Mouse (Mus musculus) small intestine, adult 2 months (tissue): ENCODE data around the gene Scn4b. TPM values are rescaled to one million over a fixed set of nuclear protein-coding genes. Genes with fewer than 3 reads are reported as not detected.

Experiments
- H3K27ac ChIP-seq: fragments of 200-500 bp; 2 replicates; pipeline ENCODE4 v1.5.1; 2012; ENCODE audit warnings: low read depth, low read length, control low read depth, inconsistent platforms; ENCODE audit not compliant: insufficient read depth
- H3K27me3 ChIP-seq: fragments of 200-500 bp; 2 replicates; pipeline ENCODE4 v1.6.1; 2012; ENCODE audit warnings: mild to moderate bottlenecking, moderate library complexity, low read length, inconsistent platforms; ENCODE audit not compliant: control insufficient read depth, insufficient read depth
- H3K36me3 ChIP-seq: fragments of 200-500 bp; 2 replicates; pipeline ENCODE4 v1.6.1; 2012; ENCODE audit warnings: mild to moderate bottlenecking, low read length, control low read depth, inconsistent platforms; ENCODE audit not compliant: control insufficient read depth, insufficient read depth
- H3K4me1 ChIP-seq: fragments of 200-500 bp; 2 replicates; pipeline ENCODE4 v1.6.1; 2012; ENCODE audit warnings: low read length, inconsistent platforms, mixed read lengths; ENCODE audit not compliant: control insufficient read depth, insufficient read depth, insufficient read length
- H3K4me3 ChIP-seq: fragments of 200-500 bp; 2 replicates; pipeline ENCODE4 v1.5.1; 2012; ENCODE audit warnings: low read depth, mild to moderate bottlenecking, control low read depth, inconsistent platforms, low read length, moderate library complexity
- CTCF ChIP-seq: fragments of 200-500 bp; IDR thresholded peaks from 2 replicates; pipeline ENCODE4 v1.5.1; 2012; ENCODE audit warnings: low read depth, mild to moderate bottlenecking, control low read depth, inconsistent platforms, low read length, moderate library complexity, mixed read lengths; ENCODE audit not compliant: insufficient replicate concordance, insufficient read length; ENCODE audit errors: extremely low read depth
- POLR2A ChIP-seq: fragments of 200-500 bp; IDR thresholded peaks from 2 replicates; pipeline ENCODE4 v1.6.1; 2012; ENCODE audit warnings: low read depth, mild to moderate bottlenecking, control low read depth, inconsistent platforms, low read length, moderate library complexity
- WGBS: fragments of 180-500 bp; shearing (Covaris S2); methylation state at CpG from one replicate; pipeline ENCODE4 v1.1.7; 2018; 5-methylcytosine and 5-hydroxymethylcytosine counted together
- polyA plus RNA-seq: library from polyadenylated mRNA; depleted of rRNA; stranded (reverse); fragments of >200 nt; gene quantifications from 2 replicates; pipeline ENCODE4 v1.2.3, GENCODE M21; 2012

The Scn4b gene
- polyA plus RNA-seq, 1 experiment, result 0.06 TPM

GRCm38 (mm10) chr9:45126941-45127340 is 11.3 kb upstream of the Scn4b start:
- Histone ChIP-seq H3K4me3 (no peak overlapping the region), H3K27ac (no peak overlapping the region), H3K36me3 (no peaks in the 10 kb centered on the region), H3K27me3 (no peaks in the 10 kb centered on the region), H3K4me1 (peaks cover 7% of the 10 kb centered on the region)
- 62% methylated on average over 7 of the region's 7 CpGs for WGBS
- TF ChIP-seq CTCF (no peak), POLR2A (no peak)

GRCm38 (mm10) chr9:45130119-45130518 is 8.1 kb upstream of the Scn4b start:
- TF ChIP-seq POLR2A (no peak), CTCF (no peak)
- H3K36me3 ChIP-seq, result no peaks in the 10 kb centered on the region
- WGBS, result 87% methylated on average over 3 of the region's 3 CpGs
- H3K4me1 ChIP-seq, result peaks cover 4% of the 10 kb centered on the region; the same call in 1 of the 2 replicates
- no peak overlapping the region for H3K27ac ChIP-seq
- no peaks in the 10 kb centered on the region for H3K27me3 ChIP-seq
- H3K4me3 ChIP-seq, result no peak overlapping the region

- no peak overlapping the region for H3K4me3 ChIP-seq
- peaks cover 9% of the 10 kb centered on the region for H3K27me3 ChIP-seq
- H3K27ac ChIP-seq, result peak overlapping the region; percentile 83
- TF ChIP-seq CTCF (peak; percentile 88), POLR2A (no peak)
- H3K36me3 ChIP-seq, result no peaks in the 10 kb centered on the region
- 9% methylated on average over 5 of the region's 5 CpGs for WGBS
- H3K4me1 ChIP-seq, result peaks cover 13% of the 10 kb centered on the region
Observed at GRCm38 (mm10) chr9:45133484-45134310, 4.5 kb upstream of the Scn4b start.

- Histone ChIP-seq H3K4me1 (peaks cover 15% of the 10 kb centered on the region), H3K27me3 (peaks cover 18% of the 10 kb centered on the region), H3K36me3 (no peaks in the 10 kb centered on the region), H3K4me3 (no peak overlapping the region), H3K27ac (no peak overlapping the region)
- TF ChIP-seq POLR2A, result no peak
- WGBS, result 60% methylated on average over 7 of the region's 7 CpGs
Observed at GRCm38 (mm10) chr9:45136442-45137169, 1.6 kb upstream of the Scn4b start.

GRCm38 (mm10) chr9:45139082-45139481 is 887 bp downstream of the Scn4b start:
- 36% methylated on average over 7 of the region's 7 CpGs for WGBS
- Histone ChIP-seq H3K36me3 (no peaks in the 10 kb centered on the region), H3K4me3 (peak overlapping the region; percentile 61), H3K27ac (no peak overlapping the region), H3K27me3 (peaks cover 18% of the 10 kb centered on the region), H3K4me1 (peaks cover 11% of the 10 kb centered on the region)
- TF ChIP-seq POLR2A, result no peak

GRCm38 (mm10) chr9:45140945-45141344 is 2.8 kb downstream of the Scn4b start:
- TF ChIP-seq CTCF (no peak), POLR2A (no peak)
- Histone ChIP-seq H3K36me3 (no peaks in the 10 kb centered on the region), H3K4me1 (peaks cover 11% of the 10 kb centered on the region), H3K27ac (no peak overlapping the region), H3K27me3 (peaks cover 24% of the 10 kb centered on the region), H3K4me3 (no peak overlapping the region)
- WGBS, result 78% methylated on average over 7 of the region's 7 CpGs

GRCm38 (mm10) chr9:45142686-45143085 is 4.5 kb downstream of the Scn4b start:
- Histone ChIP-seq H3K27ac (no peak overlapping the region), H3K4me3 (no peak overlapping the region), H3K36me3 (no peaks in the 10 kb centered on the region), H3K4me1 (peaks cover 11% of the 10 kb centered on the region), H3K27me3 (peaks cover 24% of the 10 kb centered on the region)
- WGBS, result 53% methylated on average over 3 of the region's 3 CpGs
- no peak for TF ChIP-seq POLR2A
- no peak for TF ChIP-seq CTCF
